Mouse (Mus musculus) gastrocnemius, postnatal 36 days (tissue): ENCODE results near the gene Gm20379. TPM values are rescaled to one million over a fixed set of nuclear protein-coding genes. Genes with fewer than 3 reads are reported as not detected.

Experiments
- DNase-seq, 2 experiments: peaks; one replicate each; pipeline ENCODE4 v3.0.0; 2022
- intact Hi-C: fragments of 180-260 bp; cut with DNase I; formaldehyde crosslinking; loops from one replicate; pipeline ENCODE4 v1.15.1; 2025
- long read RNA-seq, 2 experiments: library from polyadenylated mRNA; stranded (forward); transcript quantifications; one replicate each; pipeline ENCODE4 v2.0.0; 2021
- total RNA-seq, 2 experiments: library from RNA; stranded (reverse); gene quantifications; 2 replicates each; pipeline ENCODE4 v1.2.3; 2021

The Gm20379 gene
- total RNA-seq: not detected
- long read RNA-seq, experiment 1, partial matches to known transcripts: 0 of 1 reads
- long read RNA-seq, experiment 1, other reads (novel, unspliced or antisense): 0 of 1 reads
- long read RNA-seq, experiment 2: 0 reads

DNA sequence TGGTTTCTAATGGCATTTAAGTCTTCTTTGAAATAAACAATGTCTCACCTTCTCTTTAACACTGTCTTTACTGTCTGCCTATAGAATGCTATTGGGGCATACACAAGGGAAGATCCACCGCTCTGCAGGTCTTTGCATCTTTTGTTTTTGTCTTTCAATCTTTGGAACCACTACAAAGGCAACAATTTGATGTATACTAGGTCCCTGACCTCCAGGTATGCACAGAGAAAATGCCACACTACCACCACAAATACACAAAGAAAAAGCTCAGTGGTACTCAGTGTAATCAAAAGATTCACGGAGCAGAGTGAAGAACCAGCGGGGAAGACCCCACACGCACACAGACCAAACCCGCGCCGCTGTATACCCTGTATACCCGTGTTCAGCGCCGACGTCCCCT, at the start of gene Gm20379:
TSS of gene Gm20379 (plus strand) at position 301 of the 400 bp plus-strand sequence.
- no peak for DNase-seq
- intact Hi-C loops: no loop called here

DNA sequence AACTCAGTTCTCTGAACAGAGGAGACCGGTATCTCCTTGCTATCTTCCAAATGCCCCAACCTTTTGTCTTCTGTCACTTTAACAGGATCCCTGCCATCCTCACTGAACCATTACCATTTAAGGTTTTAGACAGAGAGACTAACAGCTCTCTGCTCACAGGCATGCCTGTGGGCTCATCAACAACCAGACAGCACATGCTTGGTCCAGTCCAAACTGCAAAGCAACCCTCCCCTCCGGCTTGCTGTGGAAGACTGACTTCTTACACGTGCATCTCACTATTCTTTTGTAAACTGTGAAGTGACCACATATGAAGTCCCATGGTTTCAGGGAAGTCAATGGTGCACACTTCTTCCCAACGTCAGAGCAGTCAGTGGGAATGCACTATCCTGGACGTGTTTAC, 44.5 kb upstream of the Gm20379 start:
- DNase-seq: no peak
- intact Hi-C loops: no loop called here

DNA sequence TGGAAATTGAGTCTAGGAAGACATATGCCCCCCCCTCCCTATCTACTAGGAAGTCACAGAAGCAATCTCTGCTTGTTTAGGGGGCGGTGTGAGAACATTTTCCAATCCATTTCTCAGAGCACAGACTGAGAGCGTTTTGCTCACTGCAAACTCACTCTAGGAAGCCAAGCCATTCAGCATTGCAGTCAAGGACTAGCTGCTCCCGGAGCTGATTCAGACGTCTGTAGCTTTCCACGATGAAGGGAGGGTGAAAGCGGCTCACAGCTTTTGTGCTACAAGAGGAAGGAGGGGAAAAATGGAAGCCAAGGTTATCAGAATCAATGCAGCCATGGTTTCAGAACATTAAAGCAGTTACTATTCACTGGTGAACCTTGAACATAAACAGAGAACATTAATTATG, 42.2 kb upstream of the Gm20379 start:
- intact Hi-C loops: no loop called here
- no peak for DNase-seq

- DNase-seq: no peak
- intact Hi-C loops: no loop called here
These were observed 38.7 kb upstream of the Gm20379 start for GRCm38 (mm10) chr13:92267076-92267475.

DNA sequence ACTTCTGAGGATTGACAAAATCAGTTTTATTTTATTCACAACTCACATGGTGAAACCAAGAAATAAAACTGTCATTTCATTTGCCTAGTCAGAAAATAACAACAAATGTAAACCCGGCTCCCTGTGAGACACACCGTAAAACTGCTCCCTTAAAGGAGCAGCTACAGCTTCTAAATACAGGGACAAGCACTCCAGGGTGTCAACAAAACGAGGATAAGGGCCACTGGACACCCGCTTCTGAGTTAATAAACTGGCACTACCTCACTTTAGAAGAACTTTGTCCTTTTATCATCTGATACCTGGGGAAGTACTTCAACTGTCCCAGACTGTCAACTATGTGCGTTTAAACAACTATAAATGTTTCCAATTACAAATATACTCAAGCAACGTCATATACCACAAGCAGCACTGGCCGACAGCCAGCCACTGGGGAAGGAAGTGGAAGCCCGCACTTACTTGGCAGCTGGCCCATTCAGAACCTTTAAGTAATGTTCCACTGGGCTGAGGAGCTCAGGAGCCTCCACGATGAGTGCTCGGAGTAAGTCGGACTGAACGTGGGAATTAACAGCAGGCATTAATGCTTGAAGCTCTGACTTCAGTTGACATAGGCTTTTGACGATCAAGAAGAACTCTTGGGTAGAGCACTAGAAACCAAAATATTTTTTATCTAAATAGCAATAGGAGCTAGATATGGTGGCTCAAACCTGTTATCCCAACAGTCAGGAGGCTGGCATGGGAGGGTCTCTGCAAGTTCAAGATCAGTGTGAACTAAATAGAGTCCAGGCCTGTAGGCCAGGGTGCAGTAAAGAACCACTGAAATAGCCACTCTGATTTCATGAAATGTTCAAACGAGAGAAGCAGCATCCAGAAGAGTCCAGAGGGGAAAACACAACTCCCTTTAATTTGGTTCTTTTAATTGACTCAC, 31.2 kb upstream of the Gm20379 start:
- peak; percentile 15 to 29 for DNase-seq
- intact Hi-C loops: no loop called here

- no peak for DNase-seq
- intact Hi-C loops: no loop called here
These were observed 30.5 kb upstream of the Gm20379 start for GRCm38 (mm10) chr13:92275292-92275691.

DNA sequence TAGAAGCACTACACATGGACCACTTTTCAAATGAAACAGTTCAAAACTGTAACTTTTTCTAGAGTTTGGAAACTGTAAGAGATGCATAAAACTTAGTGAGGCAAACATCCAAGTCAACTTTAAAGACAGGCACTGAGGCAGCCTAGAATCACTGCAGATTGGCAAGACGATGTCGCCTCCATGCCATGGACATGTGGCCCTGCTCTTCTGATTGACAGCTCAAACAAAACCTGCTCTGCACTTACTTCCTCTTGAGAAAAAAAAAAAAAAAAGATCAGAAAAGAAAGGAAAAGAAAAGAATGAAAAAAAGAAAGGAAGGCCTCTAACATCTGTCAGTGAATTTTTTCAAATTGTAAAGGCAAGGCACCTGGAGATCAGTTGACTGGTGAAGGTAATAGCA, 28.8 kb upstream of the Gm20379 start:
- intact Hi-C loops: no loop called here
- no peak for DNase-seq

GRCm38 (mm10) chr13:92291605-92292004, 14.2 kb upstream of the Gm20379 start:
- intact Hi-C loops: no loop called here
- DNase-seq: no peak

DNA sequence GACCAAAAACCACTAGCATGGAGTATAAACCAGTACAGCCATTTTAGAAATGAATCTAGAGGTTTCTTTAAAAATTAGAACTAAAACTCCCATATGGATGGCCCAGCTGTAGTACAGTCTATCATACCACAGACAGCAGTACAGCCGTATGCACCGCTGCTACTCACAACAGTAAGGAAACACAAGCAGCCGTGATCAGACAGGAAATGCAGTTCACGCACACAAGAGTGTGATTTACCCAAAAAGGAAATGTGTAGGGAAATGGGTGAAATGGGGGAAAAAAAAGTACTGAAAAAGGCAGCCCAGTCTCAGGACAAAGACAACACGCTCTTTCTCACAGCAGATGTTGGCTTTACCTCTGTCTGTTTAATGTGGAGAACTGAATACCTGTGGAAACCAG, 11.9 kb upstream of the Gm20379 start:
- intact Hi-C loops: no loop called here
- DNase-seq: no peak

DNA sequence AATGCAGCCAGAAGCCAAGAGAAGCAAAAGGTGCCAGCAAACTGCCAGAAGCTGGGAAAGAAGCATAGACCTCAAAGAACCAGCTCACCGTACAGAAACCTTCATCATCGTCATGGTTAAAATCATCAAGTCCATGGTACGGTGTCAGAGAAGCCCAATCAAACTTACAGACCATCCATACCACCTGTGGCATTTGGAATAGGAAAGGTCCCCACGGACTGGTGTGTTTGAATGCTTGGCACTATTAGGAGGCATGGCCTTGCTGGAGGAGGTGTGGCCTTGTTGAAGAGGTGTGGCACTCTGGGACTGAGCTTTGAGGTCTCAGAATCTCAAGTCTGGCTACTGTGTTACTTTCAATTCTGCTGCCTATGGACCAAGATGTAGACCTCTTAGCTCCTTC, 9.3 kb upstream of the Gm20379 start:
- intact Hi-C loops: no loop called here

DNA sequence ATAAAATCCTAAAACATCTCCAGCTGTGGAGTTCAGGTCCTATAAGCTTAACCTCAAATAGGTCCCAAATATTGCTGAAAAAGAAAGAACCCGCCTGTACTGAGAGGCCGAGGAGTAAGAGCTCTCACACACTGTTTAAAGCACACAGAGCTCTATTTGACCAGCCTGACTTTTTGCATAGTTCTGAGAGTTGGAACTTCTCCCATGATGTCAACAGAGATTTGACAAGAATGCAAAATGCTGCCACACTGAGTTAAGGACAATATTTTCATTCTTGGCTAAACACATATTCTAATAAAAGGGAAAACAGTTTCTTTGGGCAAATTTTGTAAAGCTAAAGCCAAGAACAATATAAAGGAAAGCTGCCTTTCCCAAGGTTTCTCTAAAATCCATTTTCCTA, 8.8 kb upstream of the Gm20379 start:
- intact Hi-C loops: no loop called here
- no peak for DNase-seq

More for the DNA sequence above, 9.3 kb upstream of the Gm20379 start:
- DNase-seq: no peak

DNA sequence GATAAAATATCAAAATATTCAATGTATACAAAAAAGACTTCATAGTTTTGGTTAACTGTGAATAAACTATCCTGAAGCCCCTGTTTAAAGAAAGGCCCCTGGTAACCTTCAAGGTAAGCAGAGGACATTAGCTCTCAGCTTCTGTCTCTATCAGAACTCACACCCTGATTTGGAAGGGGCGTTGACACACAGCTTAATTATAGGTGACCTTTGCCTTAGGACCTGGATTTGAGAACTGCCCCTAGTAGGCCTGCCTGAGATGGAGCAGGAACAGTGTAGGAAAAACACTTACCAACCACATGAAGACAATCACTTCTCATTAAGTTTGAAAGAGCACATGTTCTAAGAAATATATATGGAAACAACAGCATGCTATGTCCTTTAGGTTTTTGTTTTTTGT, 6.3 kb upstream of the Gm20379 start:
- intact Hi-C loops: no loop called here
- DNase-seq: no peak

- intact Hi-C loops: no loop called here
- no peak for DNase-seq
These were observed 4.0 kb upstream of the Gm20379 start for GRCm38 (mm10) chr13:92301754-92302153.

DNA sequence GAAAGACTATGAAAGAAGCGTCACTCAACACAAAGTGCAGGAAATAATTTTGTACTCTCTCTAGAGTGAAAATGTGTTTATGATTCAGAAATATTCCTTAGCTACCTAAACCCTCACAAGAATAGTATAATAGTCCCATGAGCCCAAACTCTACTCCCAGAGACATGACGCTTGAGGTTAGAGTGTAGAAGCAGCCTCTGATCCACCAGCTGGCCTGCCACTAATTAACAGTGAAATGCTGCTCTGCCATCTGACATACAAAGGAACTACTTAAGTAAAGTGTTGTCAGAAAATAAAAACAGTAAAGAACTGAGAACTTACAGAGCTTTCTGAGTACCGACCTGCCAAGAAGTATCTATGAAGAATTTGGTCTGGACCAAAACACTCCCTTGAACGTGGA, 3.3 kb upstream of the Gm20379 start:
- intact Hi-C loops: no loop called here
- no peak for DNase-seq

GRCm38 (mm10) chr13:92303062-92303948, 2.5 kb upstream of the Gm20379 start:
- no peak for DNase-seq
- intact Hi-C loops: no loop called here

GRCm38 (mm10) chr13:92304291-92304690, 1.5 kb upstream of the Gm20379 start:
- DNase-seq: no peak
- intact Hi-C loops: no loop called here

DNA sequence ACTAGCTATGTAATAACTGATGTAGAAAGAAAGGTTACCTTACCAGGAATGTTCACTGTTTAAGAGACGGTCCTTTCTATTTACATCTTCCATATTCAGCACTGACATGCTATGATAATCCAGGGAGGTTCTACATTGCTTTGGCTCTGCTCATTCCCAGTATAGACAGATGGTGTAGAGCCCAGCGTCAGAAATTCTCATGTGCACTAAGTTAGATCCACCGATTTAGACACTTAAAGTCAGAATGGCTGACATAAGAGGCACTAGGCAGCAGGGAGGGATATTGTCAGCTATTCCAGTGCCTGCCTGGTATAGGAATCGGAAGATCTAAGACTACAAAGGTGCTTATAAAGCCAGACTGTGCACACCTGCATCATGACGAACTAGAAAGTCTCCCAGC, 8.8 kb downstream of the Gm20379 start:
- no peak for DNase-seq
- intact Hi-C loops: no loop called here

DNA sequence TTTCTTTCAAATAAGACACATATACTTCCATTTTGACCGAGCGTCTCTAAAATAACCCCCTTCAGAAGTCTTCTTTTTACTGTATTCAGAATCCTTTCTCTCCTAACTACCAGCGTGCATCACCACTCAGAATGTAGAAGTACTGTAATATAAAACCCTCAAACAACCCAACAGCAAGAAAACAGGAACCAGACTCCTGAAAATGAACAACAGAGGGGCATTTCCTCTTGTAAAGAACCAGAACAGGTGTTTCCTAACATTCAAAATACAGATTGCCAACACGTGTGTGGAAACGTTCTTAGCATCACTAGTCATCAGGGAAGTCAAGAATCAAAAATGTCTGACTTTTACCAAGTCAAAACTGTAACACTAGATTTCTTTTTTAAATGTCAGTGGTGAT, 15.0 kb downstream of the Gm20379 start:
- intact Hi-C loops: no loop called here
- DNase-seq: no peak

DNA sequence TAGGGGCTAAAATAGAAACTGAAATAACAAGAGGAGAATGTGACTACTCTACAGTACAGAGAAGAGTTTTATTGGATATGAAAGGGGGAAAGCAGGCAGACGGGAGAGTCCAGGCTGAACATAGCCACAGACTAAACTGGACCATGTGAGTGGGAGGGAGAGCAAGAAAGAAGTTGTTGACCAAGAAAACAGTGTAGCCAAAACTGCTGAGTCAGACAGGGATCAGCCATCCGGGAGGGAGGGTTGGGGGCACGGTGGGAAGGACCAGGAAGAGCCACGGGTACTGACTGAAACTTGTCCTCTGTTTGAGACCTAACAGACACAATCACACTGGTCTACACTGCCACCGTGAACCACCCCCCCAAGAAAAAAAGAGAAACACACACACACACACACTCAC, 20.2 kb downstream of the Gm20379 start:
- intact Hi-C loops: no loop called here
- no peak for DNase-seq

DNA sequence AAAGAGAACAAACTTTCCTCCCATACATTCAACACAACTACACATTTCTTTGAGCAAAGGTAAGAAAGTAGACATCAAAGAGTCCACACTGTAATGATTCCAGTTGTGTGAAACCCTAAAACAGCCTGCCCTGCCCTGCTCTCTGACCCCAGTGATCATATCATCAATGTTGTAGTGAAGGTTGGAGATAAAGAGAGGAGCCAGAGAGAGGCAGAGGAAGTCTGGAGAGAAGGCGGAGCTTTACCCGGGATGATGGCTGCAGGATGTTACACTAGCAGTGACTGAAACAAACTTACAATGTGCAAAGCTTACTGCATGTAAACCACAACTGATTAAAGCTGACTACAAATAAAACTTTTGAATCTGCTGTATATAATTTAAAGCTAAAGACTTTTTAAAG, 22.2 kb downstream of the Gm20379 start:
- no peak for DNase-seq
- intact Hi-C loops: no loop called here

GRCm38 (mm10) chr13:92330621-92331020, 24.8 kb downstream of the Gm20379 start:
- no peak for DNase-seq
- intact Hi-C loops: no loop called here
